Mouse (Mus musculus): ENCODE results near the gene Fbn1. TPM values are rescaled to one million over a fixed set of nuclear protein-coding genes. Genes with fewer than 3 reads are reported as not detected.
"Not testable (repeated sequence)": the region's sequence is repeated elsewhere in the genome, so short reads cannot be mapped to it uniquely, and the experiment has no call there.

Gene Fbn1
- polyA plus RNA-seq, 1 experiment from 2014 or later, result 20.8 TPM

- no peaks in the 10 kb centered on the region for H3K36me3 ChIP-seq
- no peaks in the 10 kb centered on the region for H3K9me3 ChIP-seq
- H3K4me2 ChIP-seq (replicated peaks), result no peak overlapping the region
- no peaks in the 10 kb centered on the region for H3K4me1 ChIP-seq (replicated peaks)
- H3K9ac ChIP-seq, result no peak overlapping the region
- 82% methylated on average over 5 of the region's 5 CpGs for WGBS
- H3K27me3 ChIP-seq (replicated peaks), result no peaks in the 10 kb centered on the region
- no peak for ATAC-seq
- H3K27ac ChIP-seq, result no peak overlapping the region
- no peak overlapping the region for H3K4me3 ChIP-seq (replicated peaks)
These were observed 213.8 kb downstream of the Fbn1 start for GRCm38 (mm10) chr2:125293969-125294491.

DNA sequence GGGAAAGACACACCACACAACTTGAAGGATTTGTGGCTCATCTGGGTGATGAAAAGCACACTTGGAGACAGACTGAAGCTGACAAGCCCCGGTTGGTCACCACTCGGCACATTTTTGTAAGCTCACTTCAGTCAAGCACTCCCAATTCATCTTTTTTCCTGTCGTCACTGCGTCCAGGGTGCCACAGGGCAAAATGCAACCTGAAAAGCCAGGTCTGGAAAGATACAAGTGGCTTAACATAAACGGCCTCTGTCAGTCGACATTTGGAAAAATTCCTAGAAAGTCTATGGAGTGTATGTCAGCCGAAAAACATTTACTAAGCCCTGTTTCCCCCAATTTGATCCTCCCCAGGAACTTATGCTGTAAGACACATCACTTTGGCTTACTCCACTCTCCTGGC, 215.2 kb downstream of the Fbn1 start:
- Histone ChIP-seq H3K9me3 (no peaks in the 10 kb centered on the region), H3K4me3 (replicated peaks) (no peak overlapping the region), H3K27me3 (replicated peaks) (no peaks in the 10 kb centered on the region), H3K27ac (no peak overlapping the region), H3K4me1 (replicated peaks) (no peaks in the 10 kb centered on the region), H3K9ac (no peak overlapping the region), H3K4me2 (replicated peaks) (no peak overlapping the region), H3K36me3 (no peaks in the 10 kb centered on the region)
- WGBS, result 49% methylated on average over 7 of the region's 7 CpGs
- ATAC-seq, result no peak

DNA sequence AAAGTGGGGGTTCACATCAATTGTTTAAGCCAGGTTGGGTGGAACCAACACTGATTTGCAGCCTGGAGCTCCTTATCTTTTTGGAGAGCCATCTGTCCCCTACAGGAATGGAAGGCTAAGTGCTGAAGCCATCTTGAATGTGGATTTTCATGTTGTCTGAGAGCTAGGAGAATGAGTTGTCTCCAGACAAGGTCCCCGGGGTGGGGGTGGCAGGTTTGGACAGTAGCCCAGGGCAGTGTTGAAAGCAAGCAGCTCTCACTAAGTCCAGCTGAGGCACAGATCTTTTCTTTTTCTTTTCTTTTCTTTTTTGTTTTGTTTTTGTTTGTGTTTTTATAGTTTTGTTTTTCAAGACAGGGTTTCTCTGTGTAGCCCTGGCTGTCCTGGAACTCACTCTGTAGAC, 216.7 kb downstream of the Fbn1 start:
- H3K4me3 ChIP-seq (replicated peaks), result no peak overlapping the region
- no peak for ATAC-seq
- H3K4me1 ChIP-seq (replicated peaks), result no peaks in the 10 kb centered on the region
- H3K27ac ChIP-seq, result no peak overlapping the region
- no peak overlapping the region for H3K9ac ChIP-seq
- 75% methylated on average over 1 of the region's 1 CpGs for WGBS
- no peaks in the 10 kb centered on the region for H3K36me3 ChIP-seq
- no peak overlapping the region for H3K4me2 ChIP-seq (replicated peaks)
- no peaks in the 10 kb centered on the region for H3K9me3 ChIP-seq
- no peaks in the 10 kb centered on the region for H3K27me3 ChIP-seq (replicated peaks)

DNA sequence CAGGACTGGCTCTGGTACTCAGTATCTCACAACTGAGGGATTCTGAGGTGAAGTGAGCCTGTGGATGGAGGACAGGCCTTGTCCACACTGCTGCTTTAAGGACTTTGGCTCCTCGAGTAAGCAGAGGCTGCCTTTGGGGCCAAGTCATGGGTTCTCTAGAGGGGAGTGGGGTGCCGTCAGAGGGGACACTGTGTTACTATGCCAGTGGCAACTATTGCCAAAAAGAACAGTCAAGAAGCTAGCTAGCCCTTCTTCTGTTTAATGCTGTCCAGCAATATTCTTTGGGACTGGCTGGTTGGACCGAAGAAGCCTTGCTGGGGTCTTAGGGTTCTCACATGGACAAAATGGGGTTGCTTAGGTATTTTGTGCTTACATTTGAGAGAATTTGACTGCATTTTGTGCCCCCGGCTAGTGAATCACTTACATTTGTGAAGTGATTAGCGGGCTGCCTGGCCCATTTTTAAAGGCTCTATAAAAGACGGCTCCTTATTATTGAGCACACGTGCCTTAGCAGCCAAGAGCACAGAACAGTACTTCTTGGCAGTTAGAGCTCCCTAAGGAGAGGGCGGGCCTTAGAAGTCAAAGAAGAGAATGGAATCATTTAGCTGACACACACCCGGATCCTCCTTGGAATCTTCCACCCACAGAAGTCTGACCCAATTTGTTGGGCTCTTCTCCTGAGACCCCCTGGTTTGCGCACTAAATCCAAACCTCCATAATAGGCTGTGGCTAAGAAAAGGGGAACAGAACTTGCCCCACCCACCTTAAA, 217.4 kb downstream of the Fbn1 start:
- Histone ChIP-seq H3K27ac (no peak overlapping the region), H3K4me2 (replicated peaks) (no peak overlapping the region), H3K4me3 (replicated peaks) (no peak overlapping the region), H3K27me3 (replicated peaks) (no peaks in the 10 kb centered on the region), H3K9ac (no peak overlapping the region), H3K9me3 (no peaks in the 10 kb centered on the region), H3K4me1 (replicated peaks) (no peaks in the 10 kb centered on the region), H3K36me3 (no peaks in the 10 kb centered on the region)
- 81% methylated on average over 10 of the region's 10 CpGs for WGBS
- no peak for ATAC-seq

GRCm38 (mm10) chr2:125285777-125286176, 222.0 kb downstream of the Fbn1 start:
- Histone ChIP-seq H3K36me3 (no peaks in the 10 kb centered on the region), H3K9ac (no peak overlapping the region), H3K4me1 (replicated peaks) (no peaks in the 10 kb centered on the region), H3K27me3 (replicated peaks) (no peaks in the 10 kb centered on the region), H3K27ac (no peak overlapping the region), H3K4me2 (replicated peaks) (no peak overlapping the region), H3K9me3 (no peaks in the 10 kb centered on the region), H3K4me3 (replicated peaks) (no peak overlapping the region)
- no peak for ATAC-seq
- 89% methylated on average over 4 of the region's 4 CpGs for WGBS

DNA sequence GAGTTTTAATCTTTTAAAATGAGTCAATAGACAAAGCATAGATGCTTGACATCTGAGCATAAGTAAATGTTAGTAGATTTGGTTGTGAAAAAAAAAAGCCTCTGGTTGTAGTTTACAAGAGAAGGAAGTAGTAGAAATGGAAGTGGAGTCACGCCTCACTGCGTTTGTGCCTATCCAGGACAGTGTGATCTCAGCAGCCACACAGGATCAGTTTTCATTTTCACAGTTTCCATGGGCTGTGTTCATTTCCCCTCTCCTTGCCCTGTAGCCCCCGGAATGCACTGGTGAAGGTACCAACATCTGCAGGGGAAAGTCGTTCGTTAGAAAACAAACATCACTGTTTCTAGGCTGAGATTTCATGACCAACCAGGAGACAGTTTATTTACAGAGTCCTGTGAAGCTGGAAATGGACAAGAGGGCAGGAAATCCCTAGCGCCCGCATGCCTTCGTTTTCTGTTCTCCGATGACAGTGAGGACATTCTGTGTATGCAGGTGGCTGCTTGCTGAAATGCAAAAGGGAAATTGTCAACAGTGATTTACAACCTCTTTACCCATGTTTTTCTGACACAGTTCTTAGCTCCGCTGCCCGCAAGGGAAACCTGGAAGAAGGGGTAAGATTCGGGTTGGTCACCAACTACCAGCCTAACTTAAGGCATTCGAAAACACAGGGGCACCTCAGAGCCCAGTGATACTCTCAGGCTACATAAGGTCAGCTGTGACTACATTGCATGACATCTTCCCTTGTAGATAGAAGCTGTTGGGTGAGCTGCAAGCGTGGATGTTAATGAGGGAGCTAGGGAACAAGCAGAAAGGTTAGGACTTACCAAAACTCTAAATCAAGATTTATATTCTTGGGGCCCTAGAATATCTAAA, 225.2 kb downstream of the Fbn1 start:
- ATAC-seq, result no peak
- Histone ChIP-seq H3K9me3 (no peaks in the 10 kb centered on the region), H3K4me2 (replicated peaks) (peak overlapping the region; percentile 33; the same call in 1 of the 2 replicates), H3K27ac (no peak overlapping the region), H3K36me3 (no peaks in the 10 kb centered on the region), H3K4me3 (replicated peaks) (no peak overlapping the region), H3K27me3 (replicated peaks) (no peaks in the 10 kb centered on the region), H3K9ac (no peak overlapping the region), H3K4me1 (replicated peaks) (no peaks in the 10 kb centered on the region)
- 43% methylated on average over 14 of the region's 14 CpGs for WGBS

GRCm38 (mm10) chr2:125279995-125280394, 227.8 kb downstream of the Fbn1 start:
- not testable (repeated sequence) for H3K9ac ChIP-seq; H3K4me3 ChIP-seq (replicated peaks); H3K4me2 ChIP-seq (replicated peaks); H3K9me3 ChIP-seq; H3K36me3 ChIP-seq; ATAC-seq; H3K27ac ChIP-seq; H3K4me1 ChIP-seq (replicated peaks); H3K27me3 ChIP-seq (replicated peaks)
- 81% methylated on average over 9 of the region's 9 CpGs for WGBS

- Histone ChIP-seq H3K4me3 (replicated peaks) (no peak overlapping the region), H3K27me3 (replicated peaks) (no peaks in the 10 kb centered on the region), H3K9me3 (no peaks in the 10 kb centered on the region), H3K27ac (no peak overlapping the region), H3K4me2 (replicated peaks) (no peak overlapping the region), H3K4me1 (replicated peaks) (no peaks in the 10 kb centered on the region), H3K9ac (no peak overlapping the region), H3K36me3 (no peaks in the 10 kb centered on the region)
- ATAC-seq, result peak; percentile 88
- 52% methylated on average over 7 of the region's 7 CpGs for WGBS
These were observed 229.3 kb downstream of the Fbn1 start for GRCm38 (mm10) chr2:125278474-125278873.

- H3K4me1 ChIP-seq (replicated peaks), result no peaks in the 10 kb centered on the region
- H3K36me3 ChIP-seq, result no peaks in the 10 kb centered on the region
- 84% methylated on average over 5 of the region's 5 CpGs for WGBS
These were observed 231.1 kb downstream of the Fbn1 start for GRCm38 (mm10) chr2:125276692-125277091.

GRCm38 (mm10) chr2:125275617-125276016, 232.2 kb downstream of the Fbn1 start:
- H3K9ac ChIP-seq, result no peak overlapping the region
- no peaks in the 10 kb centered on the region for H3K27me3 ChIP-seq (replicated peaks)
- H3K36me3 ChIP-seq, result no peaks in the 10 kb centered on the region
- no peaks in the 10 kb centered on the region for H3K4me1 ChIP-seq (replicated peaks)
- no peak overlapping the region for H3K4me3 ChIP-seq (replicated peaks)
- 46% methylated on average over 5 of the region's 5 CpGs for WGBS
- no peak for ATAC-seq
- H3K4me2 ChIP-seq (replicated peaks), result no peak overlapping the region
- H3K9me3 ChIP-seq, result no peaks in the 10 kb centered on the region
- H3K27ac ChIP-seq, result no peak overlapping the region

More at GRCm38 (mm10) chr2:125276692-125277091, 231.1 kb downstream of the Fbn1 start:
- Histone ChIP-seq H3K9ac (no peak overlapping the region), H3K4me3 (replicated peaks) (no peak overlapping the region), H3K27me3 (replicated peaks) (no peaks in the 10 kb centered on the region), H3K9me3 (no peaks in the 10 kb centered on the region), H3K4me2 (replicated peaks) (no peak overlapping the region), H3K27ac (no peak overlapping the region)
- no peak for ATAC-seq

DNA sequence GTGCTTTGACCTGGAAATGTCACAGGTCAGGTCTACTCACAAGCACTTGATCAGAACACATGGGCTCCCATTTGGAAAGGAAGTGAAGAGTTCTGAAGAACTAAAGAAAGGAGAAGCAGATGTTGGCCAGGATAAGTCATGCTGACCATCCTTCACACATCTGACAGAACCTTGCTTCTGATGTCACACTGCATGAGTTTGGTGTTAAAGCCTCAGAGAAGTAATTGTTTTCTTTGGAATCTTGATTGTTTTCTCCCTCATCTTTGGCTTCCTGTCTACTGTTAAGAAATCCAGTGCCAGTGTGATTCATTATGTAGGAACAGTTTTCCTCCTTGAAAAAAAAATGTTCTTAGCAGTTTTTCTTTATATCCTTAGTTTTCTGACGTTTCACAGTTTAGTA, 238.9 kb downstream of the Fbn1 start:
- 52% methylated on average over 1 of the region's 1 CpGs for WGBS
- no peak overlapping the region for H3K27ac ChIP-seq
- no peak for ATAC-seq
- H3K9me3 ChIP-seq, result no peaks in the 10 kb centered on the region
- no peak overlapping the region for H3K9ac ChIP-seq
- no peak overlapping the region for H3K4me3 ChIP-seq (replicated peaks)
- H3K36me3 ChIP-seq, result no peaks in the 10 kb centered on the region
- no peak overlapping the region for H3K4me2 ChIP-seq (replicated peaks)
- H3K27me3 ChIP-seq (replicated peaks), result no peaks in the 10 kb centered on the region
- no peaks in the 10 kb centered on the region for H3K4me1 ChIP-seq (replicated peaks)

DNA sequence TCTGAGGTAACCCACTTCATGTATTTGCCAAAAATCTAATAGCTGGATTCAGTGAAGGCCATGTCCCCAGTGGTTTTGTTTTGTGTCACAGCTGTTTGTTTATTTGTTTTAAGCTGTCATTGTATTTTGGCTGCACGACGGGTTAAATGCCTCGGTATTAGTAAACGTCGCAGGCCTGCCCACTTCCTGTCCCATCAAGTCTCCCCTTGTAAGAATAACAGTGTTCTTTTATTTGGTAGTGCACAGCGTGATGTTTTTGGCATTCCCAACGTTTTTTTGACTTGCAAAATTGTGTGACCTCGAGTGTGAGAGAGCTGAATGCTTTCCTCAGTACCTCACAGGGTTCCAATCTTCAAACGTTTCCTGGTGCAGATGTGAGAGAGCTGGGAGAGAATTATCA, 244.0 kb downstream of the Fbn1 start:
- H3K27me3 ChIP-seq (replicated peaks), result no peaks in the 10 kb centered on the region
- no peak overlapping the region for H3K27ac ChIP-seq
- H3K4me1 ChIP-seq (replicated peaks), result no peaks in the 10 kb centered on the region
- H3K4me3 ChIP-seq (replicated peaks), result no peak overlapping the region
- no peak for ATAC-seq
- H3K9ac ChIP-seq, result no peak overlapping the region
- H3K36me3 ChIP-seq, result no peaks in the 10 kb centered on the region
- H3K9me3 ChIP-seq, result no peaks in the 10 kb centered on the region
- H3K4me2 ChIP-seq (replicated peaks), result no peak overlapping the region
- 15% methylated on average over 9 of the region's 9 CpGs for WGBS

Data from intestine, embryonic 15.5 days (tissue).